Mouse (Mus musculus) heart, adult 8-10 months (tissue): ENCODE data around the gene Ncf1. TPM values are rescaled to one million over a fixed set of nuclear protein-coding genes. Genes with fewer than 3 reads are reported as not detected.

ENCODE experiments used
- DNase-seq: peaks from one replicate; pipeline ENCODE4 v3.0.0; 2022; ENCODE audit warnings: low spot score
- total RNA-seq, 4 experiments: library from RNA; stranded (reverse); gene quantifications; 2 replicates each; pipeline ENCODE4 v1.2.4; 2022

Gene Ncf1
- total RNA-seq, 4 experiments from 2014 or later = 2.8 to 10.1 (median 3.9) TPM

GRCm38 (mm10) chr5:134244890-134245289 is 15.5 kb upstream of the Ncf1 start:
- DNase-seq = no peak

GRCm38 (mm10) chr5:134243661-134244436 is 14.4 kb upstream of the Ncf1 start:
- DNase-seq = no peak

- DNase-seq = no peak
Observed at GRCm38 (mm10) chr5:134241831-134242230, 12.4 kb upstream of the Ncf1 start.

GRCm38 (mm10) chr5:134237936-134238760 is 8.7 kb upstream of the Ncf1 start:
- DNase-seq = no peak

- DNase-seq = no peak
Observed at GRCm38 (mm10) chr5:134237508-134237907, 8.1 kb upstream of the Ncf1 start.

GRCm38 (mm10) chr5:134236796-134237195 is 7.4 kb upstream of the Ncf1 start:
- DNase-seq = no peak

- no peak for DNase-seq
Observed at GRCm38 (mm10) chr5:134236241-134236640, 6.8 kb upstream of the Ncf1 start.

- DNase-seq = no peak
Observed at GRCm38 (mm10) chr5:134235111-134235510, 5.7 kb upstream of the Ncf1 start.

- no peak for DNase-seq
Observed at GRCm38 (mm10) chr5:134234205-134234604, 4.8 kb upstream of the Ncf1 start.

GRCm38 (mm10) chr5:134233244-134233651 is 3.8 kb upstream of the Ncf1 start:
- DNase-seq = no peak

- peak; percentile 47 for DNase-seq
Observed at GRCm38 (mm10) chr5:134232568-134232967, 3.1 kb upstream of the Ncf1 start.

- DNase-seq = no peak
Observed at GRCm38 (mm10) chr5:134232111-134232510, 2.7 kb upstream of the Ncf1 start.

GRCm38 (mm10) chr5:134231376-134231775 is 2.0 kb upstream of the Ncf1 start:
- peak; percentile 63 for DNase-seq

- no peak for DNase-seq
Observed at GRCm38 (mm10) chr5:134228249-134228638, 1.2 kb downstream of the Ncf1 start.

GRCm38 (mm10) chr5:134227574-134228248 is 1.7 kb downstream of the Ncf1 start:
- no peak for DNase-seq

GRCm38 (mm10) chr5:134226946-134227345 is 2.5 kb downstream of the Ncf1 start:
- no peak for DNase-seq

- no peak for DNase-seq
Observed at GRCm38 (mm10) chr5:134225110-134225901, 4.1 kb downstream of the Ncf1 start.

GRCm38 (mm10) chr5:134221708-134222150 is 7.7 kb downstream of the Ncf1 start:
- DNase-seq = no peak

- DNase-seq = no peak
Observed at GRCm38 (mm10) chr5:134221278-134221677, 8.1 kb downstream of the Ncf1 start.

- DNase-seq = no peak
Observed at GRCm38 (mm10) chr5:134217900-134218299, 11.5 kb downstream of the Ncf1 start.
